Mouse (Mus musculus) ES-E14 (cell line): ENCODE data around the gene Map2k6.

Experiments used
- CHD2 ChIP-seq: IDR thresholded peaks from 2 replicates; pipeline ENCODE4 v1.6.1; 2014; ENCODE audit warnings: mild to moderate bottlenecking, low read depth, low read length, inconsistent platforms
- HCFC1 ChIP-seq: IDR thresholded peaks from 2 replicates; pipeline ENCODE4 v1.6.1; 2012; ENCODE audit warnings: low read length, inconsistent platforms, borderline replicate concordance; ENCODE audit not compliant: insufficient read depth
- MAFK ChIP-seq: IDR thresholded peaks from 2 replicates; pipeline ENCODE4 v1.6.1; 2014; ENCODE audit warnings: mild to moderate bottlenecking, low read depth, low read length, inconsistent platforms; ENCODE audit not compliant: insufficient read depth
- ZC3H11A ChIP-seq: IDR thresholded peaks from 2 replicates; pipeline ENCODE4 v1.6.1; 2012; ENCODE audit warnings: low read depth, mild to moderate bottlenecking, inconsistent platforms, low read length, borderline replicate concordance
- ZNF384 ChIP-seq: IDR thresholded peaks from 2 replicates; pipeline ENCODE4 v1.6.1; 2012; ENCODE audit warnings: low read depth, low read length, inconsistent platforms

DNA sequence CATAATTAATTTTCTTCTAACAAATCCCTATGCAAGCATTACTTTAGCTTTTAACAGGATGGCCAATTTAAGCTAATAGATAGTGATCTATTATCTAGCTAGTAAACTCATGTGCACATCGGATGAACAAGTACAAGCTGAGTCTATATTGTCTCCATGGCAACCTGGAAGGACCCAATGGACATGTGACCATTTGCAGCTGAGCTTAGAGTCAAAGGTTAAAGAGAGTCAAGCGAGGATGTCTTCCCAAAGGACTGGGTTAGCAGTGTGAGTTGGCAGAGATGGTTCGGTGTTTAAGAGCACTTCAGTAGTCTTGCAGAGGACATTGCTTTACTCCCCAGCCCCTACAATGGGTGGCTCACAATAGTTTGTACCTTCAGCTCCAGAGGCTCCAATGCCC lies 6.2 kb upstream of the Map2k6 start:
- no peak for TF ChIP-seq HCFC1
- no peak for TF ChIP-seq ZC3H11A
- TF ChIP-seq MAFK: no peak
- no peak for TF ChIP-seq ZNF384
- no peak for TF ChIP-seq CHD2
